Mouse (Mus musculus) intestine, embryonic 14.5 days (tissue): ENCODE data around the gene Zdhhc8. TPM values are rescaled to one million over a fixed set of nuclear protein-coding genes. Genes with fewer than 3 reads are reported as not detected.

Experiments used
- ATAC-seq: fragments of 200-750 bp; cut with Nextera tagmentation; replicated peaks from 2 replicates; pipeline ENCODE4 v1.8.0; 2017; ENCODE audit warnings: low read depth, moderate number of reproducible peaks, moderate TSS enrichment, moderate library complexity; ENCODE audit not compliant: low FRiP score, low TSS enrichment
- DNase-seq: peaks from one replicate; pipeline ENCODE4 v3.0.0-alpha.2; 2018; ENCODE audit warnings: low spot score
- H3K27ac ChIP-seq: fragments of 300-500 bp; sonication (generic); 2 replicates; pipeline ENCODE4 v1.5.1; 2014; ENCODE audit warnings: low read depth, mild to moderate bottlenecking, control low read depth
- H3K27me3 ChIP-seq: fragments of 300-500 bp; sonication (generic); replicated peaks from 2 replicates; pipeline ENCODE4 v1.6.1; 2014; ENCODE audit warnings: low read length, control low read depth; ENCODE audit not compliant: control insufficient read depth, insufficient read depth
- H3K36me3 ChIP-seq: fragments of 300-500 bp; sonication (generic); 2 replicates; pipeline ENCODE4 v1.6.1; 2014; ENCODE audit warnings: low read length, control low read depth; ENCODE audit not compliant: control insufficient read depth, insufficient read depth
- H3K4me1 ChIP-seq: fragments of 300-500 bp; sonication (generic); replicated peaks from 2 replicates; pipeline ENCODE4 v1.6.1; 2014; ENCODE audit warnings: low read length, control low read depth, mixed read lengths; ENCODE audit not compliant: control insufficient read depth, insufficient read depth
- H3K4me2 ChIP-seq: fragments of 300-500 bp; sonication (generic); 2 replicates; pipeline ENCODE4 v1.6.1; 2014; ENCODE audit warnings: low read length
- H3K4me3 ChIP-seq: fragments of 300-500 bp; sonication (generic); 2 replicates; pipeline ENCODE4 v1.5.1; 2014; ENCODE audit warnings: low read depth, low read length, control low read depth, mixed read lengths
- H3K9ac ChIP-seq: fragments of 300-500 bp; sonication (generic); 2 replicates; pipeline ENCODE4 v1.6.1; 2014; ENCODE audit warnings: mild to moderate bottlenecking, low read length
- H3K9me3 ChIP-seq: fragments of 300-500 bp; sonication (generic); 2 replicates; pipeline ENCODE4 v1.6.1; 2016; ENCODE audit warnings: low read length, control low read depth; ENCODE audit not compliant: control insufficient read depth
- WGBS: fragments of 180-500 bp; shearing (Covaris S2); extraction: QIAGEN DNeasy Blood & Tissue Kit; methylation state at CpG from one replicate; pipeline ENCODE4 v1.1.7; 2014; 5-methylcytosine and 5-hydroxymethylcytosine counted together
- polyA plus RNA-seq: library from polyadenylated mRNA; unstranded; fragments of >200 nt; fragmentation: Nextera tagmentation; extraction: Ambion mirVana; gene quantifications from 2 replicates; pipeline ENCODE4 v1.2.1, GENCODE M21; 2014

The Zdhhc8 gene
- polyA plus RNA-seq, 1 experiment from 2014 or later = 15.1 TPM

GRCm38 (mm10) chr16:18233919-18234670, 841 bp downstream of the Zdhhc8 start:
- DNase-seq (no peak), ATAC-seq (peak; percentile 1; the same call in 1 of the 2 replicates)
- no peaks in the 10 kb centered on the region for H3K9me3 ChIP-seq
- H3K4me2 ChIP-seq = peak overlapping the region; percentile 86
- peaks cover 30% of the 10 kb centered on the region for H3K4me1 ChIP-seq
- H3K9ac ChIP-seq = peak overlapping the region; percentile 83
- 16% methylated on average over 13 of the region's 13 CpGs for WGBS
- H3K27ac ChIP-seq = peak overlapping the region; percentile 89; the same call in 1 of the 2 replicates
- H3K4me3 ChIP-seq = peak overlapping the region; percentile 88
- no peaks in the 10 kb centered on the region for H3K27me3 ChIP-seq
- peaks cover 14% of the 10 kb centered on the region for H3K36me3 ChIP-seq

- H3K36me3 ChIP-seq = peaks cover 9% of the 10 kb centered on the region
- H3K27me3 ChIP-seq = no peaks in the 10 kb centered on the region
- WGBS = 23% methylated on average over 1 of the region's 1 CpGs
- H3K4me1 ChIP-seq = peaks cover 30% of the 10 kb centered on the region
- no peak for DNase-seq
- no peak overlapping the region for H3K27ac ChIP-seq
- H3K9me3 ChIP-seq = no peaks in the 10 kb centered on the region
- ATAC-seq = no peak
- peak overlapping the region; percentile 86 for H3K4me2 ChIP-seq
- H3K4me3 ChIP-seq = no peak overlapping the region
- H3K9ac ChIP-seq = 0 out of 2 replicates have a peak overlapping the region, but pooled peaks have one; percentile 83
Measured at GRCm38 (mm10) chr16:18233451-18233850, 1.5 kb downstream of the Zdhhc8 start.

- DNase-seq (no peak), ATAC-seq (no peak)
- no peaks in the 10 kb centered on the region for H3K9me3 ChIP-seq
- 85% methylated on average over 4 of the region's 4 CpGs for WGBS
- no peaks in the 10 kb centered on the region for H3K27me3 ChIP-seq
- H3K36me3 ChIP-seq = peaks cover 22% of the 10 kb centered on the region
- no peak overlapping the region for H3K27ac ChIP-seq
- H3K4me2 ChIP-seq = no peak overlapping the region
- H3K9ac ChIP-seq = no peak overlapping the region
- H3K4me1 ChIP-seq = peaks cover 27% of the 10 kb centered on the region
- H3K4me3 ChIP-seq = no peak overlapping the region
Measured at GRCm38 (mm10) chr16:18231451-18231850, 3.5 kb downstream of the Zdhhc8 start.

- no peak overlapping the region for H3K27ac ChIP-seq
- no peak overlapping the region for H3K9ac ChIP-seq
- no peak overlapping the region for H3K4me2 ChIP-seq
- WGBS = 87% methylated on average over 3 of the region's 3 CpGs
- no peaks in the 10 kb centered on the region for H3K27me3 ChIP-seq
- H3K9me3 ChIP-seq = no peaks in the 10 kb centered on the region
- peaks cover 24% of the 10 kb centered on the region for H3K4me1 ChIP-seq
- H3K4me3 ChIP-seq = no peak overlapping the region
- no peak for DNase-seq
- peaks cover 26% of the 10 kb centered on the region for H3K36me3 ChIP-seq
- no peak for ATAC-seq
Measured at GRCm38 (mm10) chr16:18231047-18231446, 3.9 kb downstream of the Zdhhc8 start.

GRCm38 (mm10) chr16:18230617-18231016, 4.3 kb downstream of the Zdhhc8 start:
- H3K36me3 ChIP-seq = peaks cover 30% of the 10 kb centered on the region
- no peak overlapping the region for H3K4me3 ChIP-seq
- no peak for DNase-seq
- H3K4me1 ChIP-seq = peaks cover 20% of the 10 kb centered on the region
- no peak for ATAC-seq
- H3K27ac ChIP-seq = no peak overlapping the region
- no peaks in the 10 kb centered on the region for H3K27me3 ChIP-seq
- H3K9me3 ChIP-seq = no peaks in the 10 kb centered on the region
- no peak overlapping the region for H3K4me2 ChIP-seq
- 87% methylated on average over 6 of the region's 6 CpGs for WGBS
- no peak overlapping the region for H3K9ac ChIP-seq

- WGBS = 64% methylated on average over 11 of the region's 11 CpGs
- H3K9ac ChIP-seq = no peak overlapping the region
- no peak for ATAC-seq
Measured at GRCm38 (mm10) chr16:18229622-18230021, 5.3 kb downstream of the Zdhhc8 start.

GRCm38 (mm10) chr16:18228856-18229255, 6.1 kb downstream of the Zdhhc8 start:
- no peak overlapping the region for H3K9ac ChIP-seq
- H3K27me3 ChIP-seq = no peaks in the 10 kb centered on the region
- 90% methylated on average over 4 of the region's 4 CpGs for WGBS
- H3K36me3 ChIP-seq = peaks cover 48% of the 10 kb centered on the region
- H3K4me2 ChIP-seq = no peak overlapping the region
- ATAC-seq (no peak), DNase-seq (no peak)
- H3K4me3 ChIP-seq = no peak overlapping the region
- no peak overlapping the region for H3K27ac ChIP-seq
- H3K9me3 ChIP-seq = no peaks in the 10 kb centered on the region
- peaks cover 16% of the 10 kb centered on the region for H3K4me1 ChIP-seq

More at GRCm38 (mm10) chr16:18229622-18230021, 5.3 kb downstream of the Zdhhc8 start:
- DNase-seq = no peak
- no peak overlapping the region; the same call in 1 of the 2 replicates for H3K4me2 ChIP-seq
- H3K27me3 ChIP-seq = no peaks in the 10 kb centered on the region
- H3K36me3 ChIP-seq = peaks cover 40% of the 10 kb centered on the region
- H3K27ac ChIP-seq = no peak overlapping the region
- peaks cover 20% of the 10 kb centered on the region for H3K4me1 ChIP-seq
- H3K9me3 ChIP-seq = no peaks in the 10 kb centered on the region
- H3K4me3 ChIP-seq = no peak overlapping the region

- no peaks in the 10 kb centered on the region for H3K9me3 ChIP-seq
- no peak for ATAC-seq
- H3K27ac ChIP-seq = no peak overlapping the region
- H3K9ac ChIP-seq = no peak overlapping the region
- H3K4me2 ChIP-seq = no peak overlapping the region
- no peak overlapping the region for H3K4me3 ChIP-seq
- 92% methylated on average over 20 of the region's 20 CpGs for WGBS
- peaks cover 8% of the 10 kb centered on the region; the same call in 1 of the 2 replicates for H3K4me1 ChIP-seq
- H3K27me3 ChIP-seq = no peaks in the 10 kb centered on the region
- H3K36me3 ChIP-seq = peaks cover 55% of the 10 kb centered on the region
- no peak for DNase-seq
Measured at GRCm38 (mm10) chr16:18227897-18228422, 7.0 kb downstream of the Zdhhc8 start.
